Mouse (Mus musculus) CH12F3 (cell line): Measurements from ENCODE around the gene Matn3.

Source experiments
- in situ Hi-C: fragments of 300-500 bp; cut with MboI; formaldehyde crosslinking; loops from 2 replicates; pipeline ENCODE4 v1.14.3; 2020; ENCODE audit warnings: low sequenced_read_pairs

The Matn3 gene

GRCm38 (mm10) chr12:9020431-9020830 is 72.7 kb downstream of the Matn3 start:
- in situ Hi-C loops: loop anchor here (25.0 kb wide), 3 partner anchors 258 to 683 kb away; partner anchors contain the start of gene Sdc1

GRCm38 (mm10) chr12:9020986-9021385 is 73.3 kb downstream of the Matn3 start:
- in situ Hi-C loops: loop anchor here (25.0 kb wide), 3 partner anchors 259 to 684 kb away; partner anchors contain the start of gene Sdc1
